Mouse (Mus musculus) spleen, adult 2 months (tissue): Measurements from ENCODE around the gene Xntrpc. TPM values are rescaled to one million over a fixed set of nuclear protein-coding genes. Genes with fewer than 3 reads are reported as not detected.

Source experiments
- DNase-seq, 2 experiments: peaks; one replicate each; pipeline versions ENCODE4 v3.0.0 to v3.0.0-alpha.2; 2012 to 2021; ENCODE audit warnings: low spot score in 2 of 2, low read depth in 1 of 2
- H3K27ac ChIP-seq: fragments of 200-500 bp; 2 replicates; pipeline ENCODE4 v1.5.1; 2012; ENCODE audit warnings: low read length, inconsistent platforms; ENCODE audit not compliant: insufficient read depth
- H3K27me3 ChIP-seq: fragments of 200-500 bp; 2 replicates; pipeline ENCODE4 v1.6.1; 2012; ENCODE audit warnings: mild to moderate bottlenecking, moderate library complexity, low read length, inconsistent platforms; ENCODE audit not compliant: control insufficient read depth, insufficient read depth
- H3K36me3 ChIP-seq: fragments of 200-500 bp; 2 replicates; pipeline ENCODE4 v1.6.1; 2012; ENCODE audit warnings: mild to moderate bottlenecking, low read length, inconsistent platforms; ENCODE audit not compliant: control insufficient read depth, insufficient read depth
- H3K4me1 ChIP-seq: fragments of 200-500 bp; 2 replicates; pipeline ENCODE4 v1.6.1; 2011; ENCODE audit warnings: inconsistent platforms; ENCODE audit not compliant: control insufficient read depth, insufficient read depth, insufficient read length
- H3K4me3 ChIP-seq: fragments of 200-500 bp; 2 replicates; pipeline ENCODE4 v1.5.1; 2011; ENCODE audit warnings: mild to moderate bottlenecking, inconsistent platforms; ENCODE audit not compliant: insufficient read depth, insufficient read length; ENCODE audit errors: extremely low read depth
- CTCF ChIP-seq: fragments of 200-500 bp; IDR thresholded peaks from 2 replicates; pipeline ENCODE4 v1.5.1; 2011; ENCODE audit warnings: mild to moderate bottlenecking, inconsistent platforms; ENCODE audit not compliant: insufficient read depth, insufficient read length, insufficient replicate concordance; ENCODE audit errors: extremely low read depth
- POLR2A ChIP-seq: fragments of 200-500 bp; IDR thresholded peaks from 2 replicates; pipeline ENCODE4 v1.6.1; 2011; ENCODE audit warnings: low read depth, low read length, inconsistent platforms
- WGBS: fragments of 180-500 bp; shearing (Covaris S2); methylation state at CpG from one replicate; pipeline ENCODE4 v1.1.7; 2018; 5-methylcytosine and 5-hydroxymethylcytosine counted together
- polyA plus RNA-seq: library from polyadenylated mRNA; depleted of rRNA; stranded (reverse); fragments of >200 nt; gene quantifications from 2 replicates; pipeline ENCODE4 v1.2.3, GENCODE M21; 2012; rRNA removed

Gene Xntrpc
- polyA plus RNA-seq, 1 experiment = 2.6 TPM

DNA sequence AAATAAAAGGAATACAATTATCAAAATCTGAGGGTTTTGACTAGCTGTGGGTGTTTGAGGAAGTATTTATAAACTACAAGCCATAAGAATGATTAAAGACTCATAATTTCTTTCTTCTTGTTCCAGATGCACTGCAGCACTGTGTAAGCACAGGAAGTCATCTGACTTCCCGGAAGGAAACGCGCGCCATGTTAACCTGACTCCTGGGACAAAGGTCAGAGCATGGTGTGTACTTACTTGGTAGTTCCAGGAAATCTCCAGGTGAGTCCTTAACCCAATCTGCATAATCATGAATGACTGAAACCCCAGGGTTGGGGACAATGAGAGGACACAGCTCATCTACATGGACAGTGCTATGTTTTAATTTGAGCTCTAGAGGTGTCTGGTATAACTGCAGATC lies 66.9 kb downstream of the Xntrpc start:
- TF ChIP-seq POLR2A (no peak), CTCF (no peak)
- no peak for DNase-seq
- 92% methylated on average over 4 of the region's 4 CpGs for WGBS
- Histone ChIP-seq H3K4me3 (no peak overlapping the region), H3K27me3 (no peaks in the 10 kb centered on the region), H3K36me3 (peaks cover 43% of the 10 kb centered on the region), H3K27ac (no peak overlapping the region), H3K4me1 (no peaks in the 10 kb centered on the region)

- WGBS = 92% methylated on average over 1 of the region's 1 CpGs
- Histone ChIP-seq H3K4me3 (no peak overlapping the region), H3K27me3 (no peaks in the 10 kb centered on the region), H3K4me1 (no peaks in the 10 kb centered on the region), H3K36me3 (peaks cover 30% of the 10 kb centered on the region), H3K27ac (no peak overlapping the region)
- peak; percentile 20; the same call in 1 of the 2 replicates for TF ChIP-seq CTCF
- TF ChIP-seq POLR2A = no peak
- DNase-seq = peak in 1 of 2 experiments; percentile 30
Measured at GRCm38 (mm10) chr7:102137464-102137863, 72.0 kb downstream of the Xntrpc start.

DNA sequence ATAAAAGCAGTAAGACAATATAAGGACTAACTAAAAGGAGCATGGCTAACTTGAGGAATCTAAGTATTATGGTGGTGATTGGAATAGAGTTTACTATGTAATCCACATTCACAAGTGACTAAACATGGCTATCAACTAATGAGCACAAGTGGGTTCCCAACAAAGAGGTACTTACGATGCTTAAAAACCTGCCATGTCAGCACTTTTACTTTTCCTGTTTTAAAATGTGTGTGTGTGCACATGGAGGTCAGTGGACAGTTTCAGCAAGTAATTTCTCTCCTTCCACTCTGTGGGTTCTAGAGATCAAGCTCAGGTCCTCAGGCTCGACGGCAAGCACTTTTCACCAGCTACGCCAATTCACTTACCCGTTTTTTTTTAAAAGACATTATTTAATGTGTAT lies 72.4 kb downstream of the Xntrpc start:
- no peak overlapping the region for H3K27ac ChIP-seq
- TF ChIP-seq CTCF (no peak), POLR2A (no peak)
- H3K4me3 ChIP-seq = no peak overlapping the region
- peaks cover 27% of the 10 kb centered on the region for H3K36me3 ChIP-seq
- H3K27me3 ChIP-seq = no peaks in the 10 kb centered on the region
- H3K4me1 ChIP-seq = no peaks in the 10 kb centered on the region
- DNase-seq = no peak
- WGBS = 98% methylated on average over 5 of the region's 5 CpGs

Other genes starting within 250 kb of the Xntrpc start
- gene Phox2a, start 247.4 kb upstream of the Xntrpc start, polyA plus RNA-seq = 0.07 TPM in 1 of 2 replicates, not detected in the other
- 43.3 and 54.4 TPM in 2 replicates for gene Inppl1, start 227.5 kb upstream of the Xntrpc start, polyA plus RNA-seq
- 0.75 and 1.4 TPM in 2 replicates for gene Folr2, start 208.5 kb upstream of the Xntrpc start, polyA plus RNA-seq
- gene Anapc15, start 202.0 kb upstream of the Xntrpc start, polyA plus RNA-seq = 34.4 and 37.1 TPM in 2 replicates
- gene Folr1, start 194.9 kb upstream of the Xntrpc start, polyA plus RNA-seq = 0.51 and 0.76 TPM in 2 replicates
- gene Lamtor1, start 159.8 kb upstream of the Xntrpc start, polyA plus RNA-seq = 117 and 136 TPM in 2 replicates
- gene Tomt, start 159.4 kb upstream of the Xntrpc start, polyA plus RNA-seq = 0.07 and 0.15 TPM in 2 replicates
- 2.5 and 2.8 TPM in 2 replicates for gene Lrrc51, start 131.8 kb upstream of the Xntrpc start, polyA plus RNA-seq
- gene Numa1, start 131.6 kb upstream of the Xntrpc start, polyA plus RNA-seq = 89.8 and 96.9 TPM in 2 replicates
- gene Il18bp, start 47.0 kb upstream of the Xntrpc start, polyA plus RNA-seq = 24.5 and 27.4 TPM in 2 replicates
- 14.2 and 17.7 TPM in 2 replicates for gene Rnf121, start 244 bp upstream of the Xntrpc start, polyA plus RNA-seq
- 18.3 and 21.5 TPM in 2 replicates for gene Xndc1, start 202 bp upstream of the Xntrpc start, polyA plus RNA-seq
- 0.42 and 2.0 TPM in 2 replicates for gene Trpc2, start 17.4 kb downstream of the Xntrpc start, polyA plus RNA-seq
- gene Art1, start 36.0 kb downstream of the Xntrpc start, polyA plus RNA-seq = 0.13 and 0.15 TPM in 2 replicates
- 0.09 and 0.26 TPM in 2 replicates for gene Art5, start 43.8 kb downstream of the Xntrpc start, polyA plus RNA-seq
- gene Chrna10, start 51.1 kb downstream of the Xntrpc start, polyA plus RNA-seq = 0.04 and 0.18 TPM in 2 replicates
- 11.5 and 13.5 TPM in 2 replicates for gene Nup98, start 144.5 kb downstream of the Xntrpc start, polyA plus RNA-seq
- gene Pgap2, start 144.5 kb downstream of the Xntrpc start, polyA plus RNA-seq = 57.8 and 72.9 TPM in 2 replicates
- 165 and 178 TPM in 2 replicates for gene Rhog, start 190.3 kb downstream of the Xntrpc start, polyA plus RNA-seq
- 49.3 and 57.8 TPM in 2 replicates for gene Stim1, start 202.1 kb downstream of the Xntrpc start, polyA plus RNA-seq